Mouse (Mus musculus) ES-E14 (cell line): ENCODE data around the gene Ermp1. TPM values are rescaled to one million over a fixed set of nuclear protein-coding genes. Genes with fewer than 3 reads are reported as not detected.

Source experiments
- DNase-seq: peaks from one replicate; pipeline ENCODE4 v3.0.0-alpha.2; 2013; ENCODE audit warnings: low read depth, low spot score
- H3K27ac ChIP-seq: 2 replicates; pipeline ENCODE4 v1.5.1; 2012; ENCODE audit warnings: low read depth, mild to moderate bottlenecking, low read length, moderate library complexity, mixed read lengths; ENCODE audit not compliant: poor library complexity, insufficient read depth, severe bottlenecking
- H3K36me3 ChIP-seq: 2 replicates; pipeline ENCODE4 v1.6.1; 2012; ENCODE audit warnings: mild to moderate bottlenecking, low read length, moderate library complexity, mixed read lengths; ENCODE audit not compliant: control insufficient read depth, poor library complexity, insufficient read depth, severe bottlenecking
- H3K4me1 ChIP-seq, 2 experiments: fragments of 150-350 bp in 1 of 2; sonication (generic) in 1 of 2; 2 replicates each; pipeline ENCODE4 v1.6.1; 2012; ENCODE audit warnings: low read length in 2 of 2, mild to moderate bottlenecking in 1 of 2, mixed read lengths in 1 of 2; ENCODE audit not compliant: control insufficient read depth in 2 of 2, insufficient read depth in 2 of 2, poor library complexity in 1 of 2
- H3K4me3 ChIP-seq, 2 experiments: fragments of 150-350 bp in 1 of 2; sonication (generic) in 1 of 2; 2 replicates each; pipeline ENCODE4 v1.5.1; 2012; ENCODE audit warnings: low read length in 2 of 2, low read depth in 1 of 2, mild to moderate bottlenecking in 1 of 2, mixed read lengths in 1 of 2; ENCODE audit not compliant: insufficient read depth in 1 of 2, poor library complexity in 1 of 2, severe bottlenecking in 1 of 2
- H3K9ac ChIP-seq: 2 replicates; pipeline ENCODE4 v1.6.1; 2012; ENCODE audit warnings: low read depth, mild to moderate bottlenecking, low read length, mixed read lengths; ENCODE audit not compliant: poor library complexity, insufficient read depth, severe bottlenecking
- H3K9me3 ChIP-seq: fragments of 150-350 bp; sonication (generic); 2 replicates; pipeline ENCODE4 v1.6.1; 2012; ENCODE audit warnings: low read depth, mild to moderate bottlenecking, low read length; ENCODE audit not compliant: control insufficient read depth, insufficient read depth
- CHD2 ChIP-seq: IDR thresholded peaks from 2 replicates; pipeline ENCODE4 v1.6.1; 2014; ENCODE audit warnings: mild to moderate bottlenecking, low read depth, low read length, inconsistent platforms
- HCFC1 ChIP-seq: IDR thresholded peaks from 2 replicates; pipeline ENCODE4 v1.6.1; 2012; ENCODE audit warnings: low read length, inconsistent platforms, borderline replicate concordance; ENCODE audit not compliant: insufficient read depth
- MAFK ChIP-seq: IDR thresholded peaks from 2 replicates; pipeline ENCODE4 v1.6.1; 2014; ENCODE audit warnings: mild to moderate bottlenecking, low read depth, low read length, inconsistent platforms; ENCODE audit not compliant: insufficient read depth
- ZC3H11A ChIP-seq: IDR thresholded peaks from 2 replicates; pipeline ENCODE4 v1.6.1; 2012; ENCODE audit warnings: low read depth, mild to moderate bottlenecking, inconsistent platforms, low read length, borderline replicate concordance
- ZNF384 ChIP-seq: IDR thresholded peaks from 2 replicates; pipeline ENCODE4 v1.6.1; 2012; ENCODE audit warnings: low read depth, low read length, inconsistent platforms
- in situ Hi-C, 2 experiments: fragments of 600-800 bp; cut with MboI; formaldehyde crosslinking; loops; one replicate each; pipeline ENCODE4 v1.15.1; 2025; ENCODE audit warnings: low sequenced_read_pairs in 2 of 2, inconsistent platforms in 1 of 2; ENCODE audit not compliant: unreplicated experiment in 2 of 2
- total RNA-seq: library from RNA; depleted of rRNA; stranded (reverse); fragments of 300-350 nt; gene quantifications from 2 replicates; pipeline ENCODE4 v1.2.3, GENCODE M21; 2012

The Ermp1 gene
- total RNA-seq, 1 experiment: 80.2 TPM

DNA sequence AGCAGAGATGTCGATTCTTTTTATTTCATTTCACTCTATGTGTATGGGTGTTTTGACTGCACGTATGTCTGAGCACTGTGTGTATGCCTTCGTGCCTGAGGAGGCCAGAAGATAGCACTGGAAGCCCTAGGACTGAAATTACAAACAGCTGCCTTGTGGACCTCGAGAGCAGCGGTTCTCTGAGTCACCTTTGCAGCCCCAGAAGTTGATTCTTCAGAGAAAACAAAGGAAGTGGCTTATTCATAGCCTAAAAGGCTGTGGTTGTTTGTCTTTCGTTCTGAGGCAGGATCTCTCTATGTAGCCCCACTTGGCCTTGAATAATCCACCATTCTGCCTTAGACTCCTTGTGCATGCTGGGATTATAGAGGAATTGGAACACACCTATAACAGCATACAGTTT lies 11.5 kb upstream of the Ermp1 start:
- no peak for DNase-seq
- in situ Hi-C loops: no loop called here
- Histone ChIP-seq H3K27ac (no peak overlapping the region), H3K4me3 (no peak overlapping the region), H3K9me3 (no peaks in the 10 kb centered on the region), H3K4me1 (peaks cover 4 to 32% of the 10 kb centered on the region in 2 experiments), H3K36me3 (no peaks in the 10 kb centered on the region), H3K9ac (no peak overlapping the region)
- TF ChIP-seq ZNF384: no peak
- TF ChIP-seq MAFK: no peak
- no peak for TF ChIP-seq CHD2
- TF ChIP-seq ZC3H11A: no peak
- no peak for TF ChIP-seq HCFC1

DNA sequence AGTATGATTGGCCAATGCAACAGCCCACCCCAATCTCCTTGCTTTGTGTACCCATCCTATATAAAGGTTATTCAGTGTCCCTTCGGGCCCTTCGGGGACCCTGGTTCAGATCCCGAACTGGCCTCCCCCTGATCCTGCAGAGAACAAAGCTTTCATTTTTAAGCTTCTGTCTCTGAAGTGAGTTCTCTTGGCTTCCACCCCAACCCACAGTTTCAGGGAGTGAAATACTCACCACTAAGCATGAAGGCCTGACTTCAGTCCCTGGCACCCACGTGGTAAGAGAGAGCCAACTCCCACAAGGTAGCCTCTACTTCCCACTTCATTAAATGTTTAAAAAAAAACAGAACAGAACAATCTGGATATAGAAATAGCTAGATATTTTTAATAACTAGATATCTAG lies 10.6 kb upstream of the Ermp1 start:
- DNase-seq: no peak
- in situ Hi-C loops: no loop called here

DNA sequence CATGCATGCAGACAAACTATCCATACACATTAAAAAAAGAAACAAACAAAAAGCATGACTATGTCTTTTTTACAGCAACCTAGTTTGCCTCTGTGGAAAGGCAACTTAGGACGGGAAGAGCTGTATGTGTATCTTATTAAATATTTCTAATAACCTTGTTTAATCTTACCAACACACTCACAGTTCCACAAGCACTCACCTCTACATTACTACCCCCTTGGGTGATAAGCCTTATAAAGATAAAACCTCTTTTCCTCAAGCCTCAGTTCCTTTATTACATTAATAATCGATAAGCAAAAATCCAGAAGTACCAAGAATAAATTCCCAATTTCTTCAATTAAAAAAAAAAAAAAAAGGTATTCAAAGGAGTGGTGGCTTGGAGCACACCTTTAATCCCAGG lies 9.3 kb upstream of the Ermp1 start:
- TF ChIP-seq ZNF384 (no peak), ZC3H11A (no peak), CHD2 (no peak), MAFK (no peak), HCFC1 (no peak)
- DNase-seq: no peak
- no peaks in the 10 kb centered on the region for H3K36me3 ChIP-seq
- no peak overlapping the region for H3K27ac ChIP-seq
- H3K9me3 ChIP-seq: no peaks in the 10 kb centered on the region
- peaks cover 4 to 31% of the 10 kb centered on the region in 2 experiments for H3K4me1 ChIP-seq
- H3K4me3 ChIP-seq: no peak overlapping the region
- in situ Hi-C loops: no loop called here
- no peak overlapping the region; the same call in 1 of the 2 replicates for H3K9ac ChIP-seq

More for the DNA sequence above, 10.6 kb upstream of the Ermp1 start:
- no peak overlapping the region for H3K9ac ChIP-seq
- no peak overlapping the region for H3K27ac ChIP-seq
- H3K4me1 ChIP-seq: peaks cover 4 to 36% of the 10 kb centered on the region in 2 experiments
- TF ChIP-seq CHD2 (no peak), MAFK (no peak), HCFC1 (no peak), ZC3H11A (no peak), ZNF384 (no peak)
- no peak overlapping the region for H3K4me3 ChIP-seq
- no peaks in the 10 kb centered on the region for H3K9me3 ChIP-seq
- no peaks in the 10 kb centered on the region for H3K36me3 ChIP-seq

DNA sequence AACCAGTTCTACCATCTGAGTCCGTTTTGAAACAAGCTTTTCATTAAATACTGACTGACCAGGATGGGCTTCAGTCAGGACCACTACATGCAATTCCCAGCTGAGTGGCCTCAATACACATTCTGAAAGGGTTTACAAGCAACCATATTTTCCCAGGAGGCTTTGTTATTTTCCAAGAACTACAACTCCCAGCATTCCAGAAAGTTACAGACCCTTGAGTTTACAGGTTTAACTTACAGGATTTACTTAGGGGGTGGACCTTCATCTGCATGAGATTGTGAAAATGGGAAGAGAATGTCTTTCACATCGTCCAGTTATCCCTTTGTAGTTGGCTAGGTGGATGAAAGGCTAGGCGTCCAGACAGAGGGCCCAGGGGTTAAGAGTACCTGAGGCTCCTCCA lies 8.8 kb upstream of the Ermp1 start:
- no peak overlapping the region; the same call in 1 of the 2 replicates for H3K27ac ChIP-seq
- no peak overlapping the region for H3K4me3 ChIP-seq
- H3K9me3 ChIP-seq: no peaks in the 10 kb centered on the region
- in situ Hi-C loops: no loop called here
- no peaks in the 10 kb centered on the region for H3K36me3 ChIP-seq
- no peak for DNase-seq
- H3K4me1 ChIP-seq: peaks cover 4 to 31% of the 10 kb centered on the region in 2 experiments
- H3K9ac ChIP-seq: no peak overlapping the region; the same call in 1 of the 2 replicates
- no peak for TF ChIP-seq MAFK
- peak; percentile 84 for TF ChIP-seq HCFC1

DNA sequence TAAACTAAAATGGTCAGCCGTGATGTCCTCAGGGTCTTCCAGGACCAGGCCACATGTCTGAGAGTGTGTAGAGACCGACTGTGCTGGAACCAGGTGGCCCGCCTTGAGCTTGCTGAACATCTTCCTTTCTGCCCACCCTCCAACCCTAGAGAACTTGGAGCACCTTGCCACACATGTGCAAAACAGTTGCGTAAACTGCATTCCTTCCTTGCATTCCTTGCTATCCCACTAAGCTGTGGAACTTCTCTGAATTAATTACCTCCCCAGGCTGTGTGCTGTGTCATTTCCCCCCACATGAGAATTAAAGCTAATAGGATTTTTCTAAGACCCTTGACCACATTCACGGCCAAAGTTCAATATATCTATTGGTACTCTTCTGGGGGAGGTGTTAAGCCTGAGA lies 8.4 kb upstream of the Ermp1 start:
- H3K4me1 ChIP-seq: peaks cover 4 to 31% of the 10 kb centered on the region in 2 experiments
- H3K4me3 ChIP-seq: peak overlapping the region in 1 of 2 experiments; percentile 0; a peak in 1 of 4 replicates
- peak overlapping the region; percentile 16; the same call in 1 of the 2 replicates for H3K27ac ChIP-seq
- H3K9me3 ChIP-seq: no peaks in the 10 kb centered on the region
- DNase-seq: no peak
- H3K9ac ChIP-seq: peak overlapping the region; percentile 2; the same call in 1 of the 2 replicates
- in situ Hi-C loops: no loop called here
- no peaks in the 10 kb centered on the region for H3K36me3 ChIP-seq
- no peak for TF ChIP-seq ZC3H11A
- TF ChIP-seq ZNF384: no peak
- TF ChIP-seq MAFK: no peak
- TF ChIP-seq HCFC1: no peak
- TF ChIP-seq CHD2: no peak
